Mouse (Mus musculus): ENCODE data around the gene Vmn1r204.
"Not testable (repeated sequence)": the region's sequence is repeated elsewhere in the genome, so short reads cannot be mapped to it uniquely, and the experiment has no call there.

The Vmn1r204 gene

GRCm38 (mm10) chr13:22552898-22553297 lies at the start of gene Vmn1r204:
TSS of gene Vmn1r204 (plus strand) at chr13:22553198.
- in situ Hi-C loops (cut with MboI; ENCODE audit: low sequenced_read_pairs): not testable (repeated sequence)

DNA sequence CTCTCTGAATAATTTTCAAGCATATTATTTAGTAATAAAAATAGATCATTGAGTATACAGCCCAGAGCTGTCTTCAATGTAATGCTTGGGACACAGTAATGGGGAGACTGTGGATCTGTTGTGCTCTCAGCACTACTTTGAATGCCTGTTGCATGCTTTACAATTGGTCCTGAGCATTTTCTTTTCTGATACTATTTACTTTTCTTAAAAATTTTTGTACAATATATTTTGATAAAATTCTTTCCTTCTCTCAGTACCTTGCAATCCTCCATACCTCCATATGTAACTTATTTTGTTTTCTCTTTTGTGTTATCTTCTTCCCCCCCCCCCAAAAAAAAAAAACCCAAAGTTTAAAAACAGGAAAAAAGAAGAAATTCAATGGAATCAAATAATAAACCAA lies 47.7 kb upstream of the Vmn1r204 start, which contains the start of gene Vmn1r202:
Gene Vmn1r202, minus strand, starts transcription at position 101 of the 400 bp plus-strand sequence.
- in situ Hi-C loops (cut with MboI; ENCODE audit: low sequenced_read_pairs): no loop called here

DNA sequence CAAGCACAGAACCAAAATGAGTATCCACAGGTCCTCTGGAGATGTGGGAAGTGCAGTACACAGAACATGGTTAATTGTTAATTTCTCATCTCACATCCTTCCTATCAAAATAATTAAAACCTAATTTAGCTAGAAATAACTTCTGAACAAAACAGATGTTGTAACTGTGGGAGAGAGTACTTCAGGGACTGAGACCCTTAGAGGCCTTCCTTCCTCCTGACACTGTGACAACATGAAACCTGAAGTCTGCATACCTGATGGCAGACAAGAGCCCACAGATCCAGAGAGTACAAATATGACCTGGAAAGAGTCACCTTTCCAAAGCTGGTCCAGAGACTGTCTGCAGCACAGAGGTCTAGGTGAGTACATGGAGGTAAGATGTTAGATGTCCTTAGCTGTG lies 35.2 kb upstream of the Vmn1r204 start, which contains the start of gene Vmn1r203:
Gene Vmn1r203, plus strand, starts transcription at position 301 of the 400 bp plus-strand sequence.
- in situ Hi-C loops (cut with MboI; ENCODE audit: low sequenced_read_pairs): no loop called here

- in situ Hi-C loops (cut with MboI; ENCODE audit: low sequenced_read_pairs): not testable (repeated sequence)
These were observed 21.9 kb downstream of the Vmn1r204 start for GRCm38 (mm10) chr13:22574911-22575310.

DNA sequence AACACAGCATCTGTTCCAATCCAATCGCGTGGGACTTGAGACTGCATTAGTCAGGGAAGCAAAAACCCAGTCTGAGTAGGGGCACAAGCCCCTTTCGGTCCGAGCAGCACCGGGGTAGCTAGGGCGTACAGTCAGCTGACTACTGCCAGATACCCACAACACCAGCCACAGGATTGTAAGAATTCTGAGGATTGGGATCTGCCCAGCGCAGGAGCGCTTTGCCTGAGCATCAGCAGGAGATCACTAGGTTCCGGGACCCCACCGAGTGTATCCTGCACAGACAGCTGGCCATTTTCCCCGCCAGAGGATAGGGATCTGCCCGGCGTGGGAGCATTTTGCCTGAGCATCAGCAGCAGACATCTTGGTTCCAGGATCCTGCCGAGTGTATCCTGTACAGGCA lies 30.3 kb downstream of the Vmn1r204 start:
- in situ Hi-C loops (cut with MboI; ENCODE audit: low sequenced_read_pairs): not testable (repeated sequence)

DNA sequence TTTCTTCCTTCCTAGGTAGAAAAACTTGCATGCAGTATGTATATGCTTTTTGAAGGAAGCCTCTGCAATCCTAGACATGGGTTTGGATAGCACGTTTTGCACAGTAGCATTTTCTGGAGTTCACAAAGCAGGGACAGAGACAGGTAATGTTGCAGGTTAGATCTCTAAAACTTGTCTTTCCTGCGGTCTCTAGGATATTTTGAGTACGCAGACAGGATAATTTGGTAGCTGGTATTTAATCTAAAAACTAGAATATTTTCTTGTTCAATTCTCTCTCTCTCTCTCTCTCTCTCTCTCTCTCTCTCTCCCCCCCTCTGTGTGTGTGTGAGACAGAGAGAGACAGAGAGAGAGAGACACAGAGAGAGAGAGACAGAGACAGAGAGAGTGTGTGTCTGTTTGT lies 39.9 kb downstream of the Vmn1r204 start, which contains the start of gene Vmn1r205:
Gene Vmn1r205, minus strand, starts transcription at position 101 of the 400 bp plus-strand sequence.
- in situ Hi-C loops (cut with MboI; ENCODE audit: low sequenced_read_pairs): no loop called here
